Mouse (Mus musculus): ENCODE measurements around the gene Il4i1. TPM values are rescaled to one million over a fixed set of nuclear protein-coding genes. Genes with fewer than 3 reads are reported as not detected.
"Not testable (repeated sequence)": the region's sequence is repeated elsewhere in the genome, so short reads cannot be mapped to it uniquely, and the experiment has no call there.

Gene Il4i1
- polyA plus RNA-seq, 1 experiment from 2014 or later = 2.9 TPM

- no peak overlapping the region for H3K9ac ChIP-seq (ENCODE audit: low read depth, low read length)
These were observed 51.0 kb downstream of the Il4i1 start for GRCm38 (mm10) chr7:44867010-44867702.

GRCm38 (mm10) chr7:44867802-44868201 is 51.6 kb downstream of the Il4i1 start:
- peak overlapping the region; percentile 94 for H3K4me3 ChIP-seq (ENCODE audit: low read depth, low read length)
- H3K9me3 ChIP-seq (ENCODE audit: control insufficient read depth, low read length) = no peaks in the 10 kb centered on the region
- ATAC-seq (replicated peaks; ENCODE audit: low FRiP score) (no peak), DNase-seq (ENCODE audit: low spot score) (no peak)
- H3K36me3 ChIP-seq (ENCODE audit: control insufficient read depth, insufficient read depth, low read length) = peaks cover 30% of the 10 kb centered on the region
- H3K27me3 ChIP-seq (replicated peaks; ENCODE audit: control insufficient read depth, insufficient read depth, low read length) = no peaks in the 10 kb centered on the region
- 0 out of 2 replicates have a peak overlapping the region, but pooled peaks have one; percentile 97 for H3K9ac ChIP-seq (ENCODE audit: low read depth, low read length)
- H3K27ac ChIP-seq (ENCODE audit: low read depth, low read length) = no peak overlapping the region
- H3K4me1 ChIP-seq (replicated peaks; ENCODE audit: control insufficient read depth, insufficient read depth, low read length) = peaks cover 36% of the 10 kb centered on the region
- peak overlapping the region; percentile 91 for H3K4me2 ChIP-seq
- WGBS = 66% methylated on average over 9 of the region's 9 CpGs

More at GRCm38 (mm10) chr7:44867010-44867702, 51.0 kb downstream of the Il4i1 start:
- Histone ChIP-seq H3K27me3 (replicated peaks; ENCODE audit: control insufficient read depth, insufficient read depth, low read length) (no peaks in the 10 kb centered on the region), H3K9me3 (ENCODE audit: control insufficient read depth, low read length) (no peaks in the 10 kb centered on the region), H3K36me3 (ENCODE audit: control insufficient read depth, insufficient read depth, low read length) (peaks cover 35% of the 10 kb centered on the region), H3K4me1 (replicated peaks; ENCODE audit: control insufficient read depth, insufficient read depth, low read length) (peaks cover 36% of the 10 kb centered on the region), H3K4me3 (ENCODE audit: low read depth, low read length) (peak overlapping the region; percentile 94), H3K4me2 (peak overlapping the region; percentile 91), H3K27ac (ENCODE audit: low read depth, low read length) (no peak overlapping the region)
- ATAC-seq (replicated peaks; ENCODE audit: low FRiP score) (no peak), DNase-seq (ENCODE audit: low spot score) (no peak)
- 78% methylated on average over 19 of the region's 19 CpGs for WGBS

GRCm38 (mm10) chr7:44868465-44868864 is 52.3 kb downstream of the Il4i1 start:
- WGBS = 14% methylated on average over 16 of the region's 16 CpGs
- no peaks in the 10 kb centered on the region for H3K27me3 ChIP-seq (replicated peaks; ENCODE audit: control insufficient read depth, insufficient read depth, low read length)
- peak overlapping the region; percentile 97 for H3K9ac ChIP-seq (ENCODE audit: low read depth, low read length)
- DNase-seq (ENCODE audit: low spot score) = no peak
- peaks cover 36% of the 10 kb centered on the region for H3K4me1 ChIP-seq (replicated peaks; ENCODE audit: control insufficient read depth, insufficient read depth, low read length)
- H3K9me3 ChIP-seq (ENCODE audit: control insufficient read depth, low read length) = no peaks in the 10 kb centered on the region
- ATAC-seq (replicated peaks; ENCODE audit: low FRiP score) = no peak
- peak overlapping the region; percentile 99; the same call in 1 of the 2 replicates for H3K27ac ChIP-seq (ENCODE audit: low read depth, low read length)
- H3K4me2 ChIP-seq = peak overlapping the region; percentile 91
- H3K36me3 ChIP-seq (ENCODE audit: control insufficient read depth, insufficient read depth, low read length) = peaks cover 24% of the 10 kb centered on the region
- H3K4me3 ChIP-seq (ENCODE audit: low read depth, low read length) = peak overlapping the region; percentile 94

- Histone ChIP-seq H3K4me2 (peak overlapping the region; percentile 91), H3K9ac (ENCODE audit: low read depth, low read length) (peak overlapping the region; percentile 97), H3K9me3 (ENCODE audit: control insufficient read depth, low read length) (no peaks in the 10 kb centered on the region), H3K27me3 (replicated peaks; ENCODE audit: control insufficient read depth, insufficient read depth, low read length) (no peaks in the 10 kb centered on the region), H3K36me3 (ENCODE audit: control insufficient read depth, insufficient read depth, low read length) (peaks cover 17% of the 10 kb centered on the region), H3K4me3 (ENCODE audit: low read depth, low read length) (peak overlapping the region; percentile 94), H3K4me1 (replicated peaks; ENCODE audit: control insufficient read depth, insufficient read depth, low read length) (peaks cover 36% of the 10 kb centered on the region), H3K27ac (ENCODE audit: low read depth, low read length) (peak overlapping the region; percentile 99)
- WGBS = under 1% methylated on average over 102 of the region's 108 CpGs
- peak; percentile 49 for ATAC-seq (replicated peaks; ENCODE audit: low FRiP score)
- DNase-seq (ENCODE audit: low spot score) = peak; percentile 76
These were observed 52.9 kb downstream of the Il4i1 start for GRCm38 (mm10) chr7:44868919-44869696.

- H3K36me3 ChIP-seq (ENCODE audit: control insufficient read depth, insufficient read depth, low read length) = peaks cover 9% of the 10 kb centered on the region; the same call in 1 of the 2 replicates
- H3K9ac ChIP-seq (ENCODE audit: low read depth, low read length) = peak within 1 kb of the TSS; percentile 97
- peak within 1 kb of the TSS; percentile 99 for H3K27ac ChIP-seq (ENCODE audit: low read depth, low read length)
- no peaks in the 10 kb centered on the region for H3K27me3 ChIP-seq (replicated peaks; ENCODE audit: control insufficient read depth, insufficient read depth, low read length)
- DNase-seq (ENCODE audit: low spot score) = peak; percentile 87
- H3K4me2 ChIP-seq = peak within 1 kb of the TSS; percentile 91
- ATAC-seq (replicated peaks; ENCODE audit: low FRiP score) = peak; percentile 87
- peak within 1 kb of the TSS; percentile 94 for H3K4me3 ChIP-seq (ENCODE audit: low read depth, low read length)
- peaks cover 36% of the 10 kb centered on the region for H3K4me1 ChIP-seq (replicated peaks; ENCODE audit: control insufficient read depth, insufficient read depth, low read length)
- H3K9me3 ChIP-seq (ENCODE audit: control insufficient read depth, low read length) = no peaks in the 10 kb centered on the region
- WGBS = 10% methylated on average over 29 of the region's 29 CpGs
These were observed 53.7 kb downstream of the Il4i1 start, which contains the start of gene Ptov1 for GRCm38 (mm10) chr7:44869697-44870528. Gene Ptov1 (minus strand): TSS chr7:44869788.

GRCm38 (mm10) chr7:44870614-44871013 is 54.4 kb downstream of the Il4i1 start:
- H3K9ac ChIP-seq (ENCODE audit: low read depth, low read length) = peak overlapping the region; percentile 97
- ATAC-seq (replicated peaks; ENCODE audit: low FRiP score) (no peak), DNase-seq (ENCODE audit: low spot score) (no peak)
- peak overlapping the region; percentile 99 for H3K27ac ChIP-seq (ENCODE audit: low read depth, low read length)
- peak overlapping the region; percentile 94 for H3K4me3 ChIP-seq (ENCODE audit: low read depth, low read length)
- H3K4me1 ChIP-seq (replicated peaks; ENCODE audit: control insufficient read depth, insufficient read depth, low read length) = peaks cover 34% of the 10 kb centered on the region
- 80% methylated on average over 6 of the region's 6 CpGs for WGBS
- peak overlapping the region; percentile 91 for H3K4me2 ChIP-seq
- no peaks in the 10 kb centered on the region for H3K27me3 ChIP-seq (replicated peaks; ENCODE audit: control insufficient read depth, insufficient read depth, low read length)
- no peaks in the 10 kb centered on the region for H3K9me3 ChIP-seq (ENCODE audit: control insufficient read depth, low read length)
- H3K36me3 ChIP-seq (ENCODE audit: control insufficient read depth, insufficient read depth, low read length) = peaks cover 3% of the 10 kb centered on the region; the same call in 1 of the 2 replicates

GRCm38 (mm10) chr7:44871181-44871580 is 55.0 kb downstream of the Il4i1 start:
- Histone ChIP-seq H3K4me2 (no peak overlapping the region), H3K27me3 (replicated peaks; ENCODE audit: control insufficient read depth, insufficient read depth, low read length) (no peaks in the 10 kb centered on the region), H3K9ac (ENCODE audit: low read depth, low read length) (no peak overlapping the region), H3K4me3 (ENCODE audit: low read depth, low read length) (no peak overlapping the region), H3K4me1 (replicated peaks; ENCODE audit: control insufficient read depth, insufficient read depth, low read length) (peaks cover 29% of the 10 kb centered on the region), H3K9me3 (ENCODE audit: control insufficient read depth, low read length) (no peaks in the 10 kb centered on the region), H3K36me3 (ENCODE audit: control insufficient read depth, insufficient read depth, low read length) (peaks cover under 1% of the 10 kb centered on the region; the same call in 1 of the 2 replicates), H3K27ac (ENCODE audit: low read depth, low read length) (no peak overlapping the region)
- no peak for ATAC-seq (replicated peaks; ENCODE audit: low FRiP score)
- no peak for DNase-seq (ENCODE audit: low spot score)
- 72% methylated on average over 1 of the region's 1 CpGs for WGBS

- H3K4me2 ChIP-seq; DNase-seq (ENCODE audit: low spot score); H3K9ac ChIP-seq (ENCODE audit: low read depth, low read length); H3K36me3 ChIP-seq (ENCODE audit: control insufficient read depth, insufficient read depth, low read length); H3K4me3 ChIP-seq (ENCODE audit: low read depth, low read length); H3K27ac ChIP-seq (ENCODE audit: low read depth, low read length); H3K27me3 ChIP-seq (replicated peaks; ENCODE audit: control insufficient read depth, insufficient read depth, low read length); ATAC-seq (replicated peaks; ENCODE audit: low FRiP score); H3K9me3 ChIP-seq (ENCODE audit: control insufficient read depth, low read length): not testable (repeated sequence)
- 94% methylated on average over 2 of the region's 2 CpGs for WGBS
- H3K4me1 ChIP-seq (replicated peaks; ENCODE audit: control insufficient read depth, insufficient read depth, low read length) = peaks cover 23% of the 10 kb centered on the region
These were observed 55.6 kb downstream of the Il4i1 start for GRCm38 (mm10) chr7:44871774-44872173.
